Comparison of ENCODE assay signal across 25 mouse cellular contexts in genomic region chr2:63002784-63003183, GRCm38 (mm10).
"Had no signal": no experiment of that assay in that cellular context is flagged by ENCODE, and none has a peak within 500 bp of the region (broad histone marks: within the 10 kb centered on the region; RNA-seq: fewer than 3 reads in every experiment).

No protein-coding gene starts in this region.

- H3K9ac ChIP-seq: embryonic facial prominence, embryonic 12.5 days; embryonic facial prominence, embryonic 13.5 days; embryonic facial prominence, embryonic 15.5 days; heart, embryonic 12.5 days; heart, embryonic 13.5 days had no signal

- H3K4me3 ChIP-seq: embryonic facial prominence, embryonic 10.5 days; embryonic facial prominence, embryonic 12.5 days; embryonic facial prominence, embryonic 13.5 days; embryonic facial prominence, embryonic 15.5 days; erythroblast, embryonic 14.5 days; forebrain, embryonic 10.5 days; gastrocnemius, adult 2 months; heart, adult 2 months; heart, embryonic 10.5 days; heart, embryonic 12.5 days; heart, embryonic 13.5 days had no signal

- DNase-seq: cerebellum, adult 8-10 months; cerebellum, adult 9-10 months; cerebellum, adult 9-11 months; cerebellum, postnatal 14 days; cerebellum, postnatal 25 days; cerebellum, postnatal 36 days; embryo, embryonic 11 days; gastrocnemius, adult 2 months; gastrocnemius, postnatal 10 days; gastrocnemius, postnatal 14 days; gastrocnemius, postnatal 25 days; gastrocnemius, postnatal 36 days; heart, adult 11 months; heart, adult 18-20 months; heart, adult 2 months had no signal

- H3K27me3 ChIP-seq: embryonic facial prominence, embryonic 12.5 days; embryonic facial prominence, embryonic 13.5 days; embryonic facial prominence, embryonic 15.5 days; heart, embryonic 12.5 days; heart, embryonic 13.5 days had no signal

- H3K36me3 ChIP-seq: embryonic facial prominence, embryonic 10.5 days; embryonic facial prominence, embryonic 12.5 days; embryonic facial prominence, embryonic 13.5 days; embryonic facial prominence, embryonic 15.5 days; forebrain, embryonic 10.5 days; heart, embryonic 10.5 days; heart, embryonic 12.5 days; heart, embryonic 13.5 days had no signal

- H3K9me3 ChIP-seq: embryonic facial prominence, embryonic 10.5 days; embryonic facial prominence, embryonic 12.5 days; embryonic facial prominence, embryonic 13.5 days; embryonic facial prominence, embryonic 15.5 days; forebrain, embryonic 10.5 days; heart, embryonic 10.5 days; heart, embryonic 12.5 days; heart, embryonic 13.5 days had no signal

- H3K4me1 ChIP-seq: embryonic facial prominence, embryonic 10.5 days; embryonic facial prominence, embryonic 12.5 days; embryonic facial prominence, embryonic 13.5 days; embryonic facial prominence, embryonic 15.5 days; forebrain, embryonic 10.5 days; heart, embryonic 10.5 days; heart, embryonic 12.5 days; heart, embryonic 13.5 days had no signal

- H3K4me2 ChIP-seq: embryonic facial prominence, embryonic 12.5 days; embryonic facial prominence, embryonic 13.5 days; embryonic facial prominence, embryonic 15.5 days; heart, embryonic 11.5 days; heart, embryonic 12.5 days; heart, embryonic 13.5 days had no signal

- H3K27ac ChIP-seq: embryonic facial prominence, embryonic 10.5 days; embryonic facial prominence, embryonic 12.5 days; embryonic facial prominence, embryonic 13.5 days; embryonic facial prominence, embryonic 15.5 days; forebrain, embryonic 10.5 days; gastrocnemius, adult 2 months; heart, adult 2 months; heart, embryonic 10.5 days; heart, embryonic 13.5 days had no signal
